Mouse (Mus musculus) gastrocnemius, postnatal 4 days (tissue): ENCODE results near the gene Glt28d2. TPM values are rescaled to one million over a fixed set of nuclear protein-coding genes. Genes with fewer than 3 reads are reported as not detected.

Experiments
- DNase-seq, 2 experiments: peaks; one replicate each; pipeline ENCODE4 v3.0.0; 2021 to 2022; ENCODE audit warnings: low spot score in 2 of 2, mixed read lengths in 2 of 2
- total RNA-seq, 2 experiments: library from RNA; stranded (reverse); gene quantifications; 2 replicates each; pipeline ENCODE4 v1.2.3; 2021

Gene Glt28d2
- total RNA-seq, 2 experiments from 2014 or later: 3.3 to 4.3 TPM

DNA sequence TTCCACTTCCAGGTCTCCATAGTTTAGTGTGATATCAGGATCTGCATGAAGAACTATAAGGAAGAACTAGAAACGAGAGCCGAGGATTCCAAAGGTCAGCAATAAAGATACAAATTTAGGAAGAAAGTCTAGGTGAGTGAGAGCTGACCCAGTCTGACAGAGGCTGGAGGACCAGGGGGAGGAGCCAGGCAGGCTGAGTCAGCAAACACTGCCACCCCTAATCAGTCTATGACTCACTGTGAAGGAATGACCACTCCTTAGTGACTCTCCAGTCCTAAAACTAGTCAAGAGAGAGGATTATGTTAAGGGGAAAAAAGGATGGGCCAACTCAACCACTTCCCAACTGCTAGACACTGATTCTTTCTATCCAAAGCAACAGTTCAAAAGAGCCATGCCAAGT is 6.6 kb downstream of the Glt28d2 start:
- DNase-seq: no peak

GRCm38 (mm10) chr3:85880068-85880467 is 7.2 kb downstream of the Glt28d2 start:
- no peak for DNase-seq

GRCm38 (mm10) chr3:85878911-85879310 is 8.4 kb downstream of the Glt28d2 start:
- no peak for DNase-seq

- no peak for DNase-seq
These were observed 23.3 kb downstream of the Glt28d2 start for GRCm38 (mm10) chr3:85863996-85864395.

- no peak for DNase-seq
These were observed 24.4 kb downstream of the Glt28d2 start for GRCm38 (mm10) chr3:85862886-85863285.

GRCm38 (mm10) chr3:85860996-85861395 is 26.3 kb downstream of the Glt28d2 start:
- no peak for DNase-seq

DNA sequence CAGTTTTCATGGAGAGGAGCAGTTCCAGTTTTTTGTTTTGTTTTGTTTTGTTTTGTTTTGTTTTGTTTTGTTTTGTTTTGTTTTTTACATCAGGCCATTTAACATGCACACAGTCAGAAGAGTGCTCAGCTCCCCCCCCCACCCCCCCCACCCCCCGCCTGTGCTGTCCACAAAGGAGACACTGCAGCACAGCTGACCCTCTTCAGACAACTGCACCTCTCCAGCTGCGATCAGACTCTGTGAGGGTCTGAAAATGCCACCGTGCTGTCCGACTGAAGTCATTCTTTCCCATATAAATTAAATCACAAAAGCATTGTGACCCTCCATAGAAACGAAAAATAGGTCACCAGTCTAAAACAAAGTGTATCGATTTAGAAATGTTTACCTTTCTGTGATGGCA is 28.0 kb downstream of the Glt28d2 start:
- DNase-seq: no peak

DNA sequence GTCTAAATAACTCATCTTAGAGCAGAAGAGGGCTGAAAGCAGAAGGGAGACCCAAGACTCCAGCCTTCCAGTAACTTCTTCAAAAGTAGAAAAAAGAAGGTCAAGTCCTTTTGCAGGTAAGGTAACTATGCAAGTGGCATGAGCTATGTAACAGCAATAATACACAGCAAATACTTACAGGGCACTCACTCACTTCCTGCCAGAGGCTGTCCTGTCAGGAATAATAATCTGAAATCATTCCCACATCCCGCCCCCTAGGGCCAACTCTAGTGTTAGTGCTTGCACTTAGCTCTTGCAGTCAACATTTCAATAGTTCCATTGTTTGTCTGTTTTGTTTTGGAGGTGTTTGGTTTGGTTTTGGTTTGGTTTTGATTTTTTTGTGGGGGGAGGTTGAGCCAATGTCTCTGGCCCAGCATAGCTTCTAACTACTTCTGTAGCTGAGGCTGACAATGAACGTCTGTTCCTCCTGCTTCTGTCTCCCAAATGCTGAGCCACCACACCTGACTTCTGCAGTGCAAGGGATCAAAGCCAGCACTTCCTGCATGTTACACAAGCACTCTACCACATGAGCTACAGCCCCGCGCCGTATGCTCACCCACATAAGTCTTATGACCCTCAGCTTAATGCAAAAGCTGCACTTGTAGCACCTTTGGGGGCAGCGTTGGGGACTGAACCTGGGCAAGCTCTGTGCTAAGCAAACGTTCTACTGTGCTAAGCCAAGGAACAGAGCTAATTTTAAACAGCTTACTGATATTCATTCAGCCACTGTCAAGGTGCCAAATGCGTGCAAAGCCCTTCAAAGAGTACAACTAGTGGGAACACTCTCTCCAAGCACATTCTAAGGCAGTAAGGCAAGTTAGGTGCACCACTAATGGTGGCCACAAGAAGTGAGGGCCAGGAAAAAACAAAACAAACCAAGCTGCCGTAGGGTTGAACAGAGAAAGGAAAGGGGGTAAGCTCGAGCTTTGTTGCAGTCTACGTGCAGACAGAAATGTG is 28.9 kb downstream of the Glt28d2 start:
- DNase-seq: no peak

- no peak for DNase-seq
These were observed 30.2 kb downstream of the Glt28d2 start for GRCm38 (mm10) chr3:85857083-85857482.

- no peak for DNase-seq
These were observed 31.4 kb downstream of the Glt28d2 start for GRCm38 (mm10) chr3:85855947-85856346.

DNA sequence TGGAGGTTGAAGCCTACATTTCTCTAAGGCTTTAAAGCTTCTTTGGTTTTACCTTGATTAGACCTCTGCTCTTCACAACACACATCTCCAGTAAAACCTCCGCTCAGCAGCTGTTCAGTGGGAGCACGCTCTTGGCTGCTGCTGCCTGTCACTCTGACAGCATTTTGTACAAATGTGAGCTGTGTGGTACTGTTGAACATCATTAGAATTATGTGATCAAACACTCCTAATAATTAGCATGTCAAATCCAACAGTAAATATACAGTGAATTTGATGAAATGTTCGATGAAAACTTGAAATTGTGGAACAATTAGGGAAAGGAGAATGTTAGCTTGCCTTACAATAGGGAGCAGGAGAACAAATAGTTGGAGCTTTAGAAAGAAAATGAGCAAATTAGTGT is 32.3 kb downstream of the Glt28d2 start:
- no peak for DNase-seq

DNA sequence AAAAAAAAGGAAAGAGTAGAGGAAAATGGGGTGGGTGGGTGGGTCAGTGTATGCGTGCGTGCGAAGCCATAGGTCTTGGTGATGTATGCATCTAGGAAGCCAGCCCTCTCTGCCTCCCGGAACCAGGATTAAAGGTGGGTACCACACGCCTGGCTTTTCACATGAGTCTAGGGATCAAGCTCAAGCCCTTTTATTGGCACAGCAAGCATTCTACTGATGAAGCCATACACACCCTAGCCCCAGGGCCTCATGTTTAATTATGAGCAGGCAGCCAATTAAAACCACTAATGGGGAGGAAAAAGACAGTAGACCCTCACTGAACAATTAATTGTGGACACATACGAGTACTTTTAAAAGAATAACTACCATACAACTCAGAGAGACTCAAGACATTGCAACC is 33.2 kb downstream of the Glt28d2 start:
- DNase-seq: no peak

DNA sequence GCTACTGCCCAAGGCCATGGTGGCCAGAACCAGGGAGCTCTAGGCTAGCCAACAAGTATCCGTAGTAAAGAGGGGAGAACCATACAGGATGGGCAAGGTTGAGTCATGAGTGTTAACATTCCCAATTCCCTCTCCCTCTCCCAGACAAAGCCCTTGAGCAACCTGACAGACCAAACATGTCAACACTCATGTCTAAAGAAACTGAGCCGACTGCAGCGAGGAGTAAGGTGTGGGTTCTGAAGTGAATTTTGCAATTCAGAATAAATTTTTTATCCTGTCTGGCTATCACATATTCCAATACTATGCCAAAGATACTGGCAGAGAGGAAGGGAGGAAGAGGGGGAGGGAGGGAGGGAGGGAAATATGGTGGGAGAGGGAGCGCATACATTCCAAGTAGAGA is 33.6 kb downstream of the Glt28d2 start:
- DNase-seq: no peak

- no peak for DNase-seq
These were observed 37.2 kb downstream of the Glt28d2 start for GRCm38 (mm10) chr3:85850079-85850478.

GRCm38 (mm10) chr3:85846316-85846715 is 41.0 kb downstream of the Glt28d2 start:
- no peak for DNase-seq

- DNase-seq: no peak
These were observed 42.0 kb downstream of the Glt28d2 start for GRCm38 (mm10) chr3:85845341-85845740.

- DNase-seq: no peak
These were observed 44.5 kb downstream of the Glt28d2 start for GRCm38 (mm10) chr3:85842881-85843218.

GRCm38 (mm10) chr3:85842177-85842880 is 45.0 kb downstream of the Glt28d2 start:
- no peak for DNase-seq

DNA sequence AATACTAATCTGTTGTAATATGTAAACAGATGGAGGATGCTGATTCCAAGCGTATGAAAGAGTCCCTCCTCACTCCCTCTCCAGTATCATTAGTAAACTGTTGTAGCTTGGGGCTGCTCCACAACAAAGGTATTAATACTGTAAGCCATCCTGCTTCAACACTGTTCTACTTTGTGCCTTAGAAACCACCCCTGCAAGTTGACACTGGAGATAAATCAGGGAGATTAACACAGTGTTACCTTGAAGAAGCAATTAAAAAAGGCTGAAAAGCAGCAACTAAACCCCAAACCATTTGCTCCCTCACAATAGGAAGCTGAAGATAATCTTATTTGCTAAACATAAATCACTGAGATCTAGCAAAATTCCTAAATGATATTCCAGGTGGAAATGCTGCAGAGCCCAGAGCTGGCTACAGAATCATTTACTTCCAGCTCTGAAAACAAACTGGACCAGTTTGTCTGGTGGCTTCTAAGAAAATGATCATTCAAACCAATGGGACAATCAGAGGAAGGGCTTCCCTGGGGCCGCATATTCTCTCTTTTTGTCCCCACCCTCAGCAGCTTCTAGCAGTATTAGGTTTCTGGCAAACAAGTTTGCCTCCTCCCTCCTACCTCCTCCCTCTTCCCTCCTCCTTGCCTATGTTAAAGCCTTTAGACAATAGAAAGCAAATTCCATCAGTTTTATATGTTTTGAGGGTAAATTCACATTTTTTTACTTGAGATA is 45.7 kb downstream of the Glt28d2 start:
- no peak for DNase-seq

DNA sequence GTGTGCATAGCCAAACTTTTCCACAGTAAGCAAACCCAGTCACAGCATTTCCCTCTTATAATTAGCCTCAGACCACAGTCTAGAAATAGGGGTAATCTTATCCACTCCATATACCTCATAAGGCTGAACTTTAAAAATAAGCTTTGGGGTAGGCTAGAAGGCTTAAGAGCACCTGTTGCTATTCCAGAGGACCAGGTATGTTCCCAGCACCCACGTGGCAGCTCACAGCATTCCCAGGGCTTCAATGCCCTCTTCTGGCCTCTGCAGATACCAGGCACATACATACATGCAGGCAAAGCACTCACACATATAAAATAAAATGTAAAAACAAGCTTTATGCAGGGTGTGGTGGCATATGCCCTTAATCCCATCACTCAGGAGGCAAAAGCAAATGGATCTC is 53.7 kb downstream of the Glt28d2 start:
- no peak for DNase-seq

- DNase-seq: no peak
These were observed 54.7 kb downstream of the Glt28d2 start for GRCm38 (mm10) chr3:85832490-85833155.
